Mouse (Mus musculus): ENCODE measurements around the gene Gm17019.
"Not testable (repeated sequence)": the region's sequence is repeated elsewhere in the genome, so short reads cannot be mapped to it uniquely, and the experiment has no call there.

DNA sequence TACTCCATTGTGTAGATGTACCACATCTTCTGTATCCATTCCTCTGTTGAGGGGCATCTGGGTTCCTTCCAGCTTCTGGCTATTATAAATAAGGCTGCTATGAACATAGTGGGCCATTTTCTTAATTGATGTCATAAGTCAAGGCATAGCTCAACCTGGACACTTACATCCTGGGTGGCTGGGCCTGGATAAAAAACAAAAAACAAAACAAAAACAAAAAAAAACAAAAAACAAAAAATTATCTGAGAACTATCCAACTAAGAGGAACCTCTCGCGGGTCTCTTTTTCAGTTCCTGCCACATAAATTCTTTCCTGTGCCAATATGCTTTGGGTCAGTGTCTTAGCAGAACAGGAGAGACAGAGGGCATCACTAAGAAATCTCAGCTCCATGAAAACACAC, 18.0 kb upstream of the Gm17019 start:
- TF ChIP-seq POLR2A (IDR thresholded peaks at IDR 0.05; ENCODE audit: extremely low read depth, insufficient read depth, low read length); CTCF (IDR thresholded peaks at IDR 0.05; ENCODE audit: low read depth, low read length): not testable (repeated sequence)

All from liver, adult 2 months (tissue).